35 mouse cellular contexts compared by ENCODE assay signal in genomic region chr14:45416265-45416664, GRCm38 (mm10).
"Had no signal": no experiment of that assay in that cellular context is flagged by ENCODE, and none has a peak within 500 bp of the region (broad histone marks: within the 10 kb centered on the region; RNA-seq: fewer than 3 reads in every experiment).

No protein-coding gene starts in this region.

- H3K27me3 ChIP-seq: heart, embryonic 12.5 days; heart, embryonic 13.5 days; heart, embryonic 15.5 days; hindbrain, embryonic 12.5 days; hindbrain, embryonic 13.5 days; hindbrain, embryonic 15.5 days; intestine, embryonic 15.5 days; kidney, embryonic 15.5 days had no signal

- H3K4me3 ChIP-seq: heart, embryonic 10.5 days; heart, embryonic 12.5 days; heart, embryonic 13.5 days; heart, embryonic 15.5 days; hindbrain, embryonic 10.5 days; hindbrain, embryonic 12.5 days; hindbrain, embryonic 13.5 days; hindbrain, embryonic 15.5 days; intestine, embryonic 15.5 days; kidney, embryonic 15.5 days; layer of hippocampus, adult 2 months had no signal

- H3K9ac ChIP-seq: heart, embryonic 12.5 days; heart, embryonic 13.5 days; heart, embryonic 15.5 days; hindbrain, embryonic 12.5 days; hindbrain, embryonic 13.5 days; hindbrain, embryonic 14.5 days; hindbrain, embryonic 15.5 days; intestine, embryonic 15.5 days; kidney, embryonic 15.5 days had no signal

- ATAC-seq: hindbrain, embryonic 16.5 days; hindbrain, postnatal 0 days; inflammation-experienced regulatory T-cells, adult 6 months; intestine, embryonic 15.5 days; intestine, embryonic 16.5 days; intestine, postnatal 0 days had no signal

- H3K36me3 ChIP-seq: heart, embryonic 10.5 days; heart, embryonic 12.5 days; heart, embryonic 13.5 days; heart, embryonic 15.5 days; hindbrain, embryonic 10.5 days; hindbrain, embryonic 12.5 days; hindbrain, embryonic 13.5 days; hindbrain, embryonic 15.5 days; intestine, embryonic 15.5 days; kidney, embryonic 15.5 days had no signal

- H3K9me3 ChIP-seq: heart, embryonic 10.5 days; heart, embryonic 12.5 days; heart, embryonic 13.5 days; heart, embryonic 15.5 days; hindbrain, embryonic 10.5 days; hindbrain, embryonic 12.5 days; hindbrain, embryonic 13.5 days; hindbrain, embryonic 15.5 days; intestine, embryonic 15.5 days; kidney, embryonic 15.5 days had no signal

- H3K27ac ChIP-seq: heart, embryonic 10.5 days; heart, embryonic 13.5 days; heart, embryonic 15.5 days; hindbrain, embryonic 10.5 days; hindbrain, embryonic 12.5 days; hindbrain, embryonic 13.5 days; hindbrain, embryonic 14.5 days; hindbrain, embryonic 15.5 days; hindbrain, postnatal 0 days; intestine, embryonic 15.5 days; kidney, embryonic 15.5 days; kidney, postnatal 0 days; layer of hippocampus, adult 2 months had no signal

- H3K4me1 ChIP-seq: heart, embryonic 10.5 days; heart, embryonic 12.5 days; heart, embryonic 13.5 days; heart, embryonic 15.5 days; hindbrain, embryonic 10.5 days; hindbrain, embryonic 12.5 days; hindbrain, embryonic 13.5 days; hindbrain, embryonic 15.5 days; intestine, embryonic 15.5 days; kidney, embryonic 15.5 days had no signal

- DNase-seq: heart, postnatal 10 days; heart, postnatal 14 days; heart, postnatal 36 days; heart, postnatal 4 days; kidney, adult 11 months; kidney, adult 18-20 months; kidney, adult 2 months; kidney, adult 8-10 months; kidney, adult 9 months; kidney, postnatal 10 days; kidney, postnatal 14 days; kidney, postnatal 25 days; kidney, postnatal 36 days; kidney, postnatal 4 days; layer of hippocampus, adult 9-11 months; layer of hippocampus, postnatal 36 days had no signal

- H3K4me2 ChIP-seq: heart, embryonic 11.5 days; heart, embryonic 12.5 days; heart, embryonic 13.5 days; heart, embryonic 15.5 days; hindbrain, embryonic 12.5 days; hindbrain, embryonic 13.5 days; hindbrain, embryonic 14.5 days; hindbrain, embryonic 15.5 days; intestine, embryonic 15.5 days; kidney, embryonic 15.5 days had no signal
